Mouse (Mus musculus) olfactory bulb, adult 2 months (tissue): ENCODE measurements around the gene Efcab2. TPM values are rescaled to one million over a fixed set of nuclear protein-coding genes. Genes with fewer than 3 reads are reported as not detected.
A peak's percentile ranks its signal among the peaks of the same experiment; 100 is the strongest.

Source experiments
- H3K27ac ChIP-seq: fragments of 200-500 bp; 2 replicates; pipeline ENCODE4 v1.5.1; 2012; ENCODE audit warnings: low read depth, low read length; ENCODE audit not compliant: insufficient read depth
- H3K4me1 ChIP-seq: fragments of 200-500 bp; 2 replicates; pipeline ENCODE4 v1.6.1; 2012; ENCODE audit warnings: low read length; ENCODE audit not compliant: control insufficient read depth, insufficient read depth
- H3K4me3 ChIP-seq: fragments of 200-500 bp; 2 replicates; pipeline ENCODE4 v1.5.1; 2012; ENCODE audit warnings: mild to moderate bottlenecking, low read depth, low read length, moderate library complexity; ENCODE audit not compliant: insufficient read depth
- CTCF ChIP-seq: fragments of 200-500 bp; IDR thresholded peaks from 2 replicates; pipeline ENCODE4 v1.5.1; 2012; ENCODE audit warnings: low read depth, mild to moderate bottlenecking, low read length, moderate library complexity; ENCODE audit not compliant: insufficient read depth
- POLR2A ChIP-seq: fragments of 200-500 bp; IDR thresholded peaks from 2 replicates; pipeline ENCODE4 v1.6.1; 2012; ENCODE audit warnings: mild to moderate bottlenecking, low read depth, low read length, moderate library complexity; ENCODE audit not compliant: insufficient read depth
- WGBS: fragments of 180-500 bp; shearing (Covaris S2); methylation state at CpG from one replicate; pipeline ENCODE4 v1.1.7; 2018; 5-methylcytosine and 5-hydroxymethylcytosine counted together
- polyA plus RNA-seq: library from polyadenylated mRNA; stranded (reverse); fragments of >200 nt; gene quantifications from 2 replicates; pipeline ENCODE4 v1.2.4, GENCODE M21; 2012; ENCODE audit warnings: low replicate concordance; ENCODE audit not compliant: missing spikeins, insufficient read depth, insufficient read length

Gene Efcab2
- not detected in 2 replicates for polyA plus RNA-seq

- H3K27ac ChIP-seq: peak within 1 kb of the TSS; percentile 99
- peak; percentile 97 for TF ChIP-seq POLR2A
- peak; percentile 26; the same call in 1 of the 2 replicates for TF ChIP-seq CTCF
- under 1% methylated on average over 70 of the region's 70 CpGs for WGBS
These were observed at the start of gene Efcab2 for GRCm38 (mm10) chr1:178405951-178406711. TSS of gene Efcab2 (plus strand) at chr1:178406085.

GRCm38 (mm10) chr1:178357776-178358710 is 47.8 kb upstream of the Efcab2 start:
- peaks cover 10% of the 10 kb centered on the region for H3K4me1 ChIP-seq
- no peak overlapping the region for H3K4me3 ChIP-seq
- 31% methylated on average over 12 of the region's 12 CpGs for WGBS
- peak overlapping the region; percentile 82 for H3K27ac ChIP-seq
- TF ChIP-seq POLR2A: no peak
- no peak for TF ChIP-seq CTCF

More at GRCm38 (mm10) chr1:178405951-178406711, at the start of gene Efcab2:
- H3K4me1 ChIP-seq: no peaks in the 10 kb centered on the region
- H3K4me3 ChIP-seq: peak within 1 kb of the TSS; percentile 87

GRCm38 (mm10) chr1:178360264-178360663 is 45.6 kb upstream of the Efcab2 start:
- TF ChIP-seq CTCF: no peak
- no peak for TF ChIP-seq POLR2A
- H3K4me1 ChIP-seq: peaks cover 10% of the 10 kb centered on the region
- no peak overlapping the region for H3K4me3 ChIP-seq
- 86% methylated on average over 11 of the region's 11 CpGs for WGBS
- no peak overlapping the region for H3K27ac ChIP-seq

- 67% methylated on average over 2 of the region's 2 CpGs for WGBS
- Histone ChIP-seq H3K4me3 (no peak overlapping the region), H3K27ac (no peak overlapping the region), H3K4me1 (peaks cover 10% of the 10 kb centered on the region)
- no peak for TF ChIP-seq CTCF
- no peak for TF ChIP-seq POLR2A
These were observed 45.2 kb upstream of the Efcab2 start for GRCm38 (mm10) chr1:178360702-178361101.

GRCm38 (mm10) chr1:178365171-178365570 is 40.7 kb upstream of the Efcab2 start:
- no peak overlapping the region for H3K4me3 ChIP-seq
- WGBS: 95% methylated on average over 6 of the region's 6 CpGs
- peaks cover 9% of the 10 kb centered on the region for H3K4me1 ChIP-seq
- TF ChIP-seq POLR2A (no peak), CTCF (no peak)
- no peak overlapping the region for H3K27ac ChIP-seq

- H3K4me3 ChIP-seq: no peak overlapping the region
- H3K27ac ChIP-seq: peak overlapping the region; percentile 99; the same call in 1 of the 2 replicates
- 75% methylated on average over 6 of the region's 6 CpGs for WGBS
- TF ChIP-seq POLR2A (no peak), CTCF (no peak)
- H3K4me1 ChIP-seq: peaks cover 7% of the 10 kb centered on the region; the same call in 1 of the 2 replicates
These were observed 37.8 kb upstream of the Efcab2 start for GRCm38 (mm10) chr1:178368121-178368520.

- TF ChIP-seq POLR2A (peak; percentile 54; the same call in 1 of the 2 replicates), CTCF (no peak)
- Histone ChIP-seq H3K4me3 (peak overlapping the region; percentile 76), H3K27ac (peak overlapping the region; percentile 99), H3K4me1 (peaks cover 7% of the 10 kb centered on the region; the same call in 1 of the 2 replicates)
- WGBS: 3% methylated on average over 36 of the region's 36 CpGs
These were observed 37.2 kb upstream of the Efcab2 start for GRCm38 (mm10) chr1:178368548-178369271.

GRCm38 (mm10) chr1:178369272-178369651 is 36.6 kb upstream of the Efcab2 start:
- under 1% methylated on average over 11 of the region's 11 CpGs for WGBS
- H3K27ac ChIP-seq: peak overlapping the region; percentile 99
- H3K4me1 ChIP-seq: peaks cover 7% of the 10 kb centered on the region; the same call in 1 of the 2 replicates
- peak overlapping the region; percentile 76 for H3K4me3 ChIP-seq
- no peak for TF ChIP-seq CTCF
- no peak for TF ChIP-seq POLR2A
